Mouse (Mus musculus): ENCODE measurements around the gene Lhfpl3.

Gene Lhfpl3

GRCm38 (mm10) chr5:23140183-23140921 is 394.5 kb downstream of the Lhfpl3 start:
- no peak for DNase-seq (ENCODE audit: low read depth in 2 of 2, low spot score in 2 of 2)

- DNase-seq (ENCODE audit: low read depth in 2 of 2, low spot score in 2 of 2), result no peak
These were observed 407.4 kb downstream of the Lhfpl3 start for GRCm38 (mm10) chr5:23153210-23153609.

GRCm38 (mm10) chr5:23154439-23154838 is 408.6 kb downstream of the Lhfpl3 start:
- no peak for DNase-seq (ENCODE audit: low read depth in 2 of 2, low spot score in 2 of 2)

- DNase-seq (ENCODE audit: low read depth in 2 of 2, low spot score in 2 of 2), result no peak
These were observed 420.1 kb downstream of the Lhfpl3 start for GRCm38 (mm10) chr5:23165947-23166350.

GRCm38 (mm10) chr5:23166658-23167057 is 420.8 kb downstream of the Lhfpl3 start:
- DNase-seq (ENCODE audit: low read depth in 2 of 2, low spot score in 2 of 2), result no peak

- DNase-seq (ENCODE audit: low read depth in 2 of 2, low spot score in 2 of 2), result no peak
These were observed 443.8 kb downstream of the Lhfpl3 start for GRCm38 (mm10) chr5:23189633-23190032.

- no peak for DNase-seq (ENCODE audit: low read depth in 2 of 2, low spot score in 2 of 2)
These were observed 451.0 kb downstream of the Lhfpl3 start for GRCm38 (mm10) chr5:23196879-23197278.

GRCm38 (mm10) chr5:23213086-23213485 is 467.2 kb downstream of the Lhfpl3 start:
- no peak for DNase-seq (ENCODE audit: low read depth in 2 of 2, low spot score in 2 of 2)

GRCm38 (mm10) chr5:23214646-23215045 is 468.8 kb downstream of the Lhfpl3 start:
- no peak for DNase-seq (ENCODE audit: low read depth in 2 of 2, low spot score in 2 of 2)

GRCm38 (mm10) chr5:23219655-23220054 is 473.8 kb downstream of the Lhfpl3 start:
- DNase-seq (ENCODE audit: low read depth in 2 of 2, low spot score in 2 of 2), result no peak

- peak in 1 of 2 experiments; percentile 5 for DNase-seq (ENCODE audit: low read depth in 2 of 2, low spot score in 2 of 2)
These were observed 479.1 kb downstream of the Lhfpl3 start for GRCm38 (mm10) chr5:23224759-23225536.

- DNase-seq (ENCODE audit: low read depth in 2 of 2, low spot score in 2 of 2), result no peak
These were observed 479.8 kb downstream of the Lhfpl3 start for GRCm38 (mm10) chr5:23225621-23226020.

- no peak for DNase-seq (ENCODE audit: low read depth in 2 of 2, low spot score in 2 of 2)
These were observed 480.9 kb downstream of the Lhfpl3 start for GRCm38 (mm10) chr5:23226753-23227152.

GRCm38 (mm10) chr5:23246974-23247373 is 501.1 kb downstream of the Lhfpl3 start:
- DNase-seq (ENCODE audit: low read depth in 2 of 2, low spot score in 2 of 2), result peak; percentile 26 to 37

GRCm38 (mm10) chr5:23247784-23248183 is 501.9 kb downstream of the Lhfpl3 start:
- no peak for DNase-seq (ENCODE audit: low read depth in 2 of 2, low spot score in 2 of 2)

- no peak for DNase-seq (ENCODE audit: low read depth in 2 of 2, low spot score in 2 of 2)
These were observed 502.4 kb downstream of the Lhfpl3 start for GRCm38 (mm10) chr5:23248303-23248702.

- no peak for DNase-seq (ENCODE audit: low read depth in 2 of 2, low spot score in 2 of 2)
These were observed 504.3 kb downstream of the Lhfpl3 start for GRCm38 (mm10) chr5:23249896-23250875.

- peak; percentile 33 to 46 for DNase-seq (ENCODE audit: low read depth in 2 of 2, low spot score in 2 of 2)
These were observed 505.8 kb downstream of the Lhfpl3 start for GRCm38 (mm10) chr5:23251462-23252224.

- no peak for DNase-seq (ENCODE audit: low read depth in 2 of 2, low spot score in 2 of 2)
These were observed 510.1 kb downstream of the Lhfpl3 start for GRCm38 (mm10) chr5:23255816-23256418.

- no peak for DNase-seq (ENCODE audit: low read depth in 2 of 2, low spot score in 2 of 2)
These were observed 527.5 kb downstream of the Lhfpl3 start for GRCm38 (mm10) chr5:23273309-23273708.

Measured in CD8-positive naive resting alpha-beta T cell, adult 2 months (primary cell).